Mouse (Mus musculus) kidney, adult 11 months (tissue): ENCODE results near the gene Dnajc5.

Experiments
- DNase-seq: peaks from one replicate; pipeline ENCODE4 v3.0.0; 2022

The Dnajc5 gene

GRCm38 (mm10) chr2:181519201-181519600, 1.1 kb upstream of the Dnajc5 start:
- no peak for DNase-seq

- no peak for DNase-seq
Measured at GRCm38 (mm10) chr2:181520936-181521227, 597 bp downstream of the Dnajc5 start.

GRCm38 (mm10) chr2:181521491-181521890, 1.2 kb downstream of the Dnajc5 start:
- no peak for DNase-seq

GRCm38 (mm10) chr2:181522811-181523210, 2.5 kb downstream of the Dnajc5 start:
- DNase-seq: peak; percentile 17

- no peak for DNase-seq
Measured at GRCm38 (mm10) chr2:181525526-181525925, 5.2 kb downstream of the Dnajc5 start.

GRCm38 (mm10) chr2:181529076-181529475, 8.8 kb downstream of the Dnajc5 start:
- DNase-seq: no peak

- no peak for DNase-seq
Measured at GRCm38 (mm10) chr2:181532589-181532988, 12.3 kb downstream of the Dnajc5 start.

- no peak for DNase-seq
Measured at GRCm38 (mm10) chr2:181536410-181536809, 16.1 kb downstream of the Dnajc5 start.

GRCm38 (mm10) chr2:181537444-181538047, 17.3 kb downstream of the Dnajc5 start:
- DNase-seq: no peak

GRCm38 (mm10) chr2:181541761-181542380, 21.6 kb downstream of the Dnajc5 start:
- no peak for DNase-seq

- no peak for DNase-seq
Measured at GRCm38 (mm10) chr2:181546142-181546541, 25.9 kb downstream of the Dnajc5 start.

GRCm38 (mm10) chr2:181548227-181548626, 27.9 kb downstream of the Dnajc5 start:
- no peak for DNase-seq

- DNase-seq: no peak
Measured at GRCm38 (mm10) chr2:181548682-181549081, 28.4 kb downstream of the Dnajc5 start.

GRCm38 (mm10) chr2:181550233-181550632, 29.9 kb downstream of the Dnajc5 start:
- no peak for DNase-seq

- DNase-seq: no peak
Measured at GRCm38 (mm10) chr2:181553772-181554171, 33.5 kb downstream of the Dnajc5 start.

GRCm38 (mm10) chr2:181567338-181567737, 47.1 kb downstream of the Dnajc5 start:
- no peak for DNase-seq

GRCm38 (mm10) chr2:181568272-181569008, 48.2 kb downstream of the Dnajc5 start:
- DNase-seq: no peak

GRCm38 (mm10) chr2:181569856-181570255, 49.6 kb downstream of the Dnajc5 start:
- no peak for DNase-seq

- no peak for DNase-seq
Measured at GRCm38 (mm10) chr2:181570375-181570774, 50.1 kb downstream of the Dnajc5 start.

- no peak for DNase-seq
Measured at GRCm38 (mm10) chr2:181570921-181571595, 50.8 kb downstream of the Dnajc5 start.

GRCm38 (mm10) chr2:181571941-181572670, 51.8 kb downstream of the Dnajc5 start:
- no peak for DNase-seq

GRCm38 (mm10) chr2:181572921-181573920, 52.9 kb downstream of the Dnajc5 start:
- no peak for DNase-seq
